Mouse (Mus musculus) C2C12 (cell line): ENCODE measurements around the gene Pde10a.

Experiments used
- CTCF ChIP-seq: IDR thresholded peaks from one replicate; pipeline ENCODE4 v1.5.1; 2011; ENCODE audit not compliant: control insufficient read depth, insufficient read depth, insufficient read length
- FOSL1 ChIP-seq: IDR thresholded peaks from one replicate; pipeline ENCODE4 v1.8.0; 2011; ENCODE audit warnings: mild to moderate bottlenecking, low read length; ENCODE audit not compliant: poor library complexity, insufficient read depth, severe bottlenecking
- MAX ChIP-seq: IDR thresholded peaks from one replicate; pipeline ENCODE4 v1.6.1; 2011; ENCODE audit warnings: mild to moderate bottlenecking, control low read depth
- MYOD1 ChIP-seq: IDR thresholded peaks from one replicate; pipeline ENCODE4 v1.6.1; 2011; ENCODE audit warnings: low read depth; ENCODE audit not compliant: control insufficient read depth, insufficient read length
- MYOG ChIP-seq: IDR thresholded peaks from one replicate; pipeline ENCODE4 v1.6.1; 2011; ENCODE audit not compliant: control insufficient read depth, insufficient read length; ENCODE audit errors: extremely low read depth
- USF1 ChIP-seq: IDR thresholded peaks from one replicate; pipeline ENCODE4 v1.6.1; 2011; ENCODE audit warnings: low read depth, mild to moderate bottlenecking, control low read depth, moderate library complexity

DNA sequence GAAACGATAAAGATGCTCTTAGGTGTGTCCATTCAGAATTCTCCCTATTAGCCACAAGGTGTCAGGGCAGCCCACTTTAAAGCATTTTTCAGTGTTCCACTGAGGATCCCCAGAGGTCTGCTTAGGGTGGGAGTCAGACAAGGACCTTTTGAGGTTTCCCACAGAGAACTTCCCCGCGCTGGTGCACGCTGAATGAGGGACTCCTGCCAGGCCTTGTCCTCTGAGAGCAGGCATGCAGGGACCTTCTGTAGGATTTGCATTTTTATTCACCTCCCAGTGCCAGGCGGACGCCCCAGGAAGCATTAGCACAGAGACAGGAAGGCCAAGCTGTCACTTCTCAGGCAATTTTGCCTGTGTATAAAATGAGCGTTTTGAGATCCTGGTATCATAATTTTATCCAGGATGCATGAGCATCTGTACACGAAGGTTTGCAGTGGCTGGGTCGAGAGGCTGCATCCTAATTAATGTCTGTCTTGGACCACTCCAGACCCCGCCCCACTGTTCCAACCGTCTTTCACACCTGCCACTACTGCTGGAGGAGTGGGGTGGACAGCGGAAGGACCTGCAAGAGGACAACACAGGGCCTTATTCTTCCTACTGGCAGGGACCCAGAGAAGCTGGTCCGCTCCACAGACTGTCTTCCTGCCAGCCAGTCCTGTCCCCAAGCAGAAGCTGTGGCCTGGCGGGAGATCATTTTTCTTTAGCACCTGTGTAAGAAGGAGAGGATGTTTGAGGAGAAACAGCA is 498.2 kb downstream of the Pde10a start:
- TF ChIP-seq MYOG, result no peak
- no peak for TF ChIP-seq CTCF
- no peak for TF ChIP-seq FOSL1
- no peak for TF ChIP-seq MAX
- no peak for TF ChIP-seq USF1
- TF ChIP-seq MYOD1, result no peak
